Mouse (Mus musculus): Measurements from ENCODE around the gene Fstl4.

- no peak for TF ChIP-seq CTCF (IDR thresholded peaks at IDR 0.05 in 2 of 3, conservative IDR thresholded peaks at IDR 0.05 in 1 of 3; ENCODE audit: control insufficient read depth in 1 of 3, insufficient read depth in 1 of 3, low read depth in 2 of 3, low read length in 3 of 3, poor library complexity in 1 of 3, severe bottlenecking in 1 of 3)
- no peak for TF ChIP-seq POLR2AphosphoS2 (IDR thresholded peaks at IDR 0.05; ENCODE audit: low read length)
- TF ChIP-seq POLR2A (IDR thresholded peaks at IDR 0.05; ENCODE audit: control insufficient read depth in 1 of 2, insufficient read depth in 1 of 2, low read depth in 1 of 2, low read length in 2 of 2, poor library complexity in 1 of 2): no peak
- TF ChIP-seq NRF1 (IDR thresholded peaks at IDR 0.05; ENCODE audit: insufficient read depth, low read depth, low read length, poor library complexity, severe bottlenecking): no peak
- TF ChIP-seq TBP (IDR thresholded peaks at IDR 0.05; ENCODE audit: low read depth, low read length): no peak
- TF ChIP-seq CHD1 (IDR thresholded peaks at IDR 0.05; ENCODE audit: low read depth, low read length): no peak
- no peak for TF ChIP-seq ZKSCAN1 (IDR thresholded peaks at IDR 0.05; ENCODE audit: low read depth, low read length)
- TF ChIP-seq TAL1 (IDR thresholded peaks at IDR 0.05; ENCODE audit: low read length): no peak
- TF ChIP-seq TCF12 (IDR thresholded peaks at IDR 0.05; ENCODE audit: low read depth, low read length): no peak
- no peak for TF ChIP-seq JUND (IDR thresholded peaks at IDR 0.05; ENCODE audit: low read depth, low read length)
Measured at GRCm38 (mm10) chr11:53071602-53072001, 307.2 kb downstream of the Fstl4 start.

All from MEL (cell line).